Mouse (Mus musculus): ENCODE results near the gene Hsph1.

Gene Hsph1

GRCm38 (mm10) chr5:149636075-149636920 is at the start of gene Hsph1:
Gene Hsph1 (minus strand): TSS chr5:149636376.
- peak; percentile 100 for DNase-seq (ENCODE audit: low read depth, low spot score)

- DNase-seq (ENCODE audit: low read depth, low spot score), result no peak
These were observed 44.8 kb upstream of the Hsph1 start for GRCm38 (mm10) chr5:149680946-149681345.

- no peak for DNase-seq (ENCODE audit: low read depth, low spot score)
These were observed 43.7 kb upstream of the Hsph1 start for GRCm38 (mm10) chr5:149679886-149680285.

GRCm38 (mm10) chr5:149679362-149679761 is 43.2 kb upstream of the Hsph1 start:
- DNase-seq (ENCODE audit: low read depth, low spot score), result no peak

GRCm38 (mm10) chr5:149678990-149679348 is 42.8 kb upstream of the Hsph1 start:
- no peak for DNase-seq (ENCODE audit: low read depth, low spot score)

GRCm38 (mm10) chr5:149678100-149678989 is 42.2 kb upstream of the Hsph1 start, which contains the start of gene B3glct:
Gene B3glct (plus strand): TSS chr5:149678230.
- peak; percentile 91 for DNase-seq (ENCODE audit: low read depth, low spot score)

- DNase-seq (ENCODE audit: low read depth, low spot score), result no peak
These were observed 41.0 kb upstream of the Hsph1 start for GRCm38 (mm10) chr5:149677196-149677595.

GRCm38 (mm10) chr5:149663417-149663816 is 27.2 kb upstream of the Hsph1 start:
- DNase-seq (ENCODE audit: low read depth, low spot score), result no peak

GRCm38 (mm10) chr5:149662980-149663379 is 26.8 kb upstream of the Hsph1 start:
- DNase-seq (ENCODE audit: low read depth, low spot score), result peak; percentile 40

- no peak for DNase-seq (ENCODE audit: low read depth, low spot score)
These were observed 25.3 kb upstream of the Hsph1 start for GRCm38 (mm10) chr5:149661428-149661827.

- no peak for DNase-seq (ENCODE audit: low read depth, low spot score)
These were observed 23.2 kb upstream of the Hsph1 start for GRCm38 (mm10) chr5:149659414-149659780.

- DNase-seq (ENCODE audit: low read depth, low spot score), result no peak
These were observed 22.7 kb upstream of the Hsph1 start for GRCm38 (mm10) chr5:149658741-149659413.

- no peak for DNase-seq (ENCODE audit: low read depth, low spot score)
These were observed 21.8 kb upstream of the Hsph1 start for GRCm38 (mm10) chr5:149658022-149658421.

GRCm38 (mm10) chr5:149655636-149656035 is 19.5 kb upstream of the Hsph1 start:
- no peak for DNase-seq (ENCODE audit: low read depth, low spot score)

- DNase-seq (ENCODE audit: low read depth, low spot score), result no peak
These were observed 14.0 kb upstream of the Hsph1 start for GRCm38 (mm10) chr5:149650179-149650553.

GRCm38 (mm10) chr5:149649499-149650178 is 13.5 kb upstream of the Hsph1 start:
- no peak for DNase-seq (ENCODE audit: low read depth, low spot score)

- no peak for DNase-seq (ENCODE audit: low read depth, low spot score)
These were observed 12.8 kb upstream of the Hsph1 start for GRCm38 (mm10) chr5:149648895-149649406.

- no peak for DNase-seq (ENCODE audit: low read depth, low spot score)
These were observed 12.0 kb upstream of the Hsph1 start for GRCm38 (mm10) chr5:149648196-149648595.

- no peak for DNase-seq (ENCODE audit: low read depth, low spot score)
These were observed 11.4 kb upstream of the Hsph1 start for GRCm38 (mm10) chr5:149647367-149648115.

GRCm38 (mm10) chr5:149642783-149643509 is 6.8 kb upstream of the Hsph1 start:
- DNase-seq (ENCODE audit: low read depth, low spot score), result no peak
